Mouse (Mus musculus) left cerebral cortex, adult 8-10 months (tissue): ENCODE measurements around the gene Ptpdc1. TPM values are rescaled to one million over a fixed set of nuclear protein-coding genes. Genes with fewer than 3 reads are reported as not detected.

Experiments used
- DNase-seq, 2 experiments: peaks; one replicate each; pipeline ENCODE4 v3.0.0; 2022; ENCODE audit warnings: low spot score in 2 of 2
- total RNA-seq, 4 experiments: library from RNA; stranded (reverse); gene quantifications; 2 replicates each; pipeline ENCODE4 v1.2.4; 2022

Ptpdc1 gene
- total RNA-seq, 4 experiments from 2014 or later: 24.3 to 26.9 (median 25.6) TPM

- no peak for DNase-seq
Observed at GRCm38 (mm10) chr13:48655637-48656036, 30.2 kb upstream of the Ptpdc1 start.

DNA sequence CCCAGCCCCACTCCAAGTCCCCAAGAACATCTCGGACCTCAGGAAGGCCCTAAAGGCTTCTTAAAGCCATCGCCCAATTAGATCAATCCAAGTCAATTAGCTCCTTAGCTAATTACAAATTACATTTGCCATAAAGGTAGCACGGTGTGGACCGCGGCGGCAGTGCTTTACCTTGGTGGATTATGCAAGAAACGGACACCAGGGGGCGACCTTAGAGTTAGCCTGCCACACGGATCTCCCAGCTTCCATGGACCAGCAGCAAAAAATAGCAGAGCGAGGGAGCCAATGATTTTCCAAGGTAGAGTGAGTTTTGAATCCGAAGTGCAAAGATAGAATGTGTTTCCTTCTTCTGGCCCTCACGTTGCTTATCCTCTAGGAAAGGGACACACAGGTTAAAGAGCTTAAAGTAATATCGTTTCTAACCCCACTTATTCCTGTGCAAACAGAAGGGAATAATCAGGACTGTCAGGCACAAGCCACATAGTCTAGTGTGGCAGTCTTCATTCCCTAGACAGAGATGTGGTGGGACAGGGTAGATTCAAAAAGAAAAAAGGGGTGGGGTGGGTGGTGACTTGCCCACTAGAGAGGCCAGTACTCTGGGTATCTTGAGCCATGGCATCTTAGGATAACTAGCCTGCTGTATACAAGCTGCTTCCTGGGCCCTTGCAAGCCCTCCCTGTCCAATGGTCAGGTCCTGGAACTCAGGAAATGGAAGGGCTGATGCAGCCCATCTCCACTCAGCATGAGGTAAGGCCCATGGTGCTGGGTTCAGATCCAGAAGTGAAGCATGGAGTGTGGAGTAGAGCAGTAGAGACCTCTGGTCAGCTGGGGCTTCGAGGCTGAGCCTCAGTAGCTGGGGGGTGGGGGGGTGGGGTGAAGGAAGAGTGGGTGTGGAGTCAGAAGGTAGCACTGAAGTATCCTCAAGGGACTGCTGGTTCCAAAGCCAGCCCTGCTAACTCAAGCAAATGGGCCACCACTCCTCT, 28.6 kb upstream of the Ptpdc1 start:
- no peak for DNase-seq

- no peak for DNase-seq
Observed at GRCm38 (mm10) chr13:48651132-48652065, 25.9 kb upstream of the Ptpdc1 start.

GRCm38 (mm10) chr13:48650615-48651014, 25.2 kb upstream of the Ptpdc1 start:
- DNase-seq: no peak

GRCm38 (mm10) chr13:48646696-48647095, 21.2 kb upstream of the Ptpdc1 start:
- no peak for DNase-seq

DNA sequence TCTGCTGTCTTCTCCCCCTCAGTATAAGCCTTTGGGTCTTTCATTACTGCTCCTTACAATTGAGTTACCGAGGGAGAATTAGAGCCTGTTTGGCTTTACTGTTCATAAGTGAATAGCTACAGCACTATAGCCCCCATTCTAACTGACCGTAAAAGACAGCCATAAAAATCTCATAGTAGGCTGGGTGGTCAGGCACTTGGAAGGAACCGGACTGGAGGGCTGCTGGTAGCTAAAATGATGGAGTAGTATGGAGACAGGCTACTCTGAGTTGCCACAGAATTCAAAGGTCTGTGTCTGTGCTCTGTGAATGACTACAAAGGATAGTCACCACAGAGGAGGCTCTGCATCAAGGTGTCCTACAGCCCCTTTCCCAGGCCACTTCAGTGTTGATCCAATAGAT, 18.5 kb upstream of the Ptpdc1 start:
- DNase-seq: no peak

GRCm38 (mm10) chr13:48643072-48643471, 17.6 kb upstream of the Ptpdc1 start:
- no peak for DNase-seq

DNA sequence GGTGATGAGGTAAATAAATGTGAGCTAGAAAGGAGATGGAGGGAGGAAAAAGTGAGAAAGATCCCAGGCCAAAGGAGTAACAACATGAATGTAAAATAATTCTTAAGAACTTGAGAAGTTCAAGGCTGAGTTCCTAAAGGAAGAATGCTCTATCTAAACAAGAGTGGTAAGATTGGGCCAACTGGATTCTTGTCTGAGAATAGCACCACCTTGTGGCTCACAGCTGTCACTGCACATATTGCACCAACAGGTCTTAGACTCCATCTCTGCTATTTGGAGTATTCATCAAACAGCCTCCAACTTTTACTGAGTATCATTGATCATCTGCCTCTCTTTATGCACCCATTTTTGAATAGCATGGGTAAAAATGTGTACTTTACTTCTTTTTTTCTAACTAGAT, 14.1 kb upstream of the Ptpdc1 start:
- DNase-seq: no peak

GRCm38 (mm10) chr13:48637706-48638105, 12.2 kb upstream of the Ptpdc1 start:
- DNase-seq: no peak

DNA sequence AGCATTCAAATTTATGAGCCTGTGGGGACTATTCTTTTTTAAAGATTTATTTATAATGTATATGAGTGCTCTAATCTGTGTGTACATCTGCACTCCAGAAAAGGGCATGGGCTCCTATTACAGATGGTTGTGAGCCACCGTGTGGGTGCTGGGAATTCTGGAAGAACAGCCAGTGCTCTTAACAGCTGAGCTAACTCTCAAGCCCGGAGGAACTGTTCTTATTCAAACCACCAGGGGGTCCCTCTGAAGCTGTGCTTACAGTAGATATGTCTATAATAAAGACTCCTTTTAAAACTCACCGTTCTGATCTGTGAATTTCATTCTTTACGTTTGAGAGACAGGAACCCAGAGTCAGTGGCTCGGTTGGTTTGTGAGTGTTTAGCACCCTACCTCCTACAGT, 6.2 kb upstream of the Ptpdc1 start:
- DNase-seq: no peak

DNA sequence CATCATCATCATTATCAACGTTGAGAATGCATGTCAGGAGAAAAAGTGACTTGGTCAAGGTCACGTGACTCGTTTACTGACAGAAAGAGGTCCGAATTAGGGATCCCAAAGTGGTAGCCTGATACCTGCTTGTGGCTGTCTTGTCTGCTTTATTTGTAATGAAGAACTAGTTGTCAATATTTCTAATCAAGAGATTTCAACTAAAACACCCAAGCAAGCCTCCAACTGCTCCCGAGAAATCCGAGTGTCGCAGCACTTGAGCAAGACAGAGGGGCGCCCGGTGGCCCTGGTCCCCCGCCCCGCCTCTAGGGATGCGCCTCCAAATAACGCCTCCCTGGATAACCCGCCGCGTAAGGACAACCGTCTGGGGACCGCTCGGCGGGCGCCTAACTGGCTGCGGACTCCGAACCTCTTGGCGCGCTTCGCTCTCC, 481 bp downstream of the Ptpdc1 start:
- DNase-seq: no peak

DNA sequence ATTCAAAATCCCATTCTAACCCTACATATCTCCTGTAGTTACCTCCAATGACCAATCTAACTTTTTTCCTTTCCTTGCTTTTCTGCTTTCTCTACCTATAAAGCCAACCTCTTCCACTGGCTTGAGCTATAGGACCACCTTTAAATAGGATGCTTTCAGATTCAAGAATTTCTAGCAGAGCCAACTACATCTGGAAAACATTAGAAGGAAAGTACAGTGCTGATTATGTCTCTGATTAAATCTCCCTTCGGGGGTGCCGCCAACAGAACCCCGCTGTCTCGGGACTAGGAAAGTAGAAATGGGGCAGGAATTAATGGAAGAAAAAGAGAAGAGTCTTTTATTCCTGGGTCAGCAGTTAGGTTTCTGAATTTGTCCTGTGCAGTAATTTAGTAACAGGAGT, 6.6 kb downstream of the Ptpdc1 start:
- no peak for DNase-seq

GRCm38 (mm10) chr13:48617774-48618173, 7.7 kb downstream of the Ptpdc1 start:
- DNase-seq: no peak

DNA sequence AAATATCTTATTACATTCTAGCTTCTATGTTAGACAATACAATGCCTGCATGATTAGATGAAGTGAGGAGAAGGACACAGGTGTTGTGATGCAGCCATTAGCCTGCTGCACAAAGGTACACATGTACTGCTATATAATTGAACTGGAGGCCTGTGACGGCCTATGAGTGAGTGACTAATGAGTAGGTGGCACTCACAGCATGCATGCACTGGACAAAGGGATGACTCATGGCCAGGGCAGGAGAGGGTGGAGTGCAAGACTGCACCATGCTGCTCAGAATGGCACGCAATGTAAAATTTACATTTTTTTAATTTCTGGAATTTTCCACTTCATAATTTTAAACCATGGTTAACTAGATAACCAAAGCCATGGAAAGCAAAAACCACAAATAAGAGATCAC, 10.9 kb downstream of the Ptpdc1 start:
- DNase-seq: no peak

GRCm38 (mm10) chr13:48609106-48609505, 16.4 kb downstream of the Ptpdc1 start:
- no peak for DNase-seq

- DNase-seq: no peak
Observed at GRCm38 (mm10) chr13:48604591-48604990, 20.9 kb downstream of the Ptpdc1 start.

DNA sequence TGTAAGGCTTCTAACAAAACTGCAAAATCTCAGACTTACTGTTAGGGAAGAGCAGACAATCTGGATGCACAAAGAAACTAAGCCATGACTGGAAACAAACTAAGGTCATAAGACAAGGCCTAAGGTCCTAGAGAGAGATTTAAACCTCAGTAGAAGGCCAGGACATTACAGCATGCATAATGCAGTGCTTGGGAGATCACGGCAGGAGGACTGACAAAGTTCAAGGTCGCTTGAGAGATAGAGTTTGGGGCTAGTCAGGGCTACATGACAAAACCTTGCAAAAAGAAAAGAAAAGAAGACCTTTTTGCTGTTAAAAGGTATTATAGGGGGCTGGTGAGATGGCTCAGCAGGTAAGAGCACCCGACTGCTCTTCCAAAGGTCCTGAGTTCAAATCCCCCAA, 22.2 kb downstream of the Ptpdc1 start:
- DNase-seq: no peak

DNA sequence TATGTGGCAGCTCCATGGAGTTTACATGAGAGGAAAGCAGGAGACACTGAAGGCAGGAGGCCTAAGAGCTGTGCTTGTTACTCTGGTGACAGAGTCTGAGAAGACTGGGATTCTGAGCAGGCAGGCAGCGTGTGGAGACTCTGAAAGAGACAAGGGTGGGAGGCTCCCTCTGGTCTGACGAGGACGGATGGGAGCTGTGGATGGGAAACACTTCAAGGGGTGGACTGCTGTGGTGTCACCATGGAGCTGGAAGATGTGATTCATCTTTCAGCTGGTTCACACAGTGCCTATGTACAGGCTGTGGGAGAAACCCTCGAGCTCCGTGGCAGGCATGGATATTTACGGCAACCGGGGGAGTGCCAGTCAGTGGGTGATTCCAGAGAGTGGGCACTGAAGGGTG, 30.9 kb downstream of the Ptpdc1 start:
- peak in 1 of 2 experiments; percentile 66 for DNase-seq

GRCm38 (mm10) chr13:48594031-48594430, 31.4 kb downstream of the Ptpdc1 start:
- DNase-seq: peak in 1 of 2 experiments; percentile 59

DNA sequence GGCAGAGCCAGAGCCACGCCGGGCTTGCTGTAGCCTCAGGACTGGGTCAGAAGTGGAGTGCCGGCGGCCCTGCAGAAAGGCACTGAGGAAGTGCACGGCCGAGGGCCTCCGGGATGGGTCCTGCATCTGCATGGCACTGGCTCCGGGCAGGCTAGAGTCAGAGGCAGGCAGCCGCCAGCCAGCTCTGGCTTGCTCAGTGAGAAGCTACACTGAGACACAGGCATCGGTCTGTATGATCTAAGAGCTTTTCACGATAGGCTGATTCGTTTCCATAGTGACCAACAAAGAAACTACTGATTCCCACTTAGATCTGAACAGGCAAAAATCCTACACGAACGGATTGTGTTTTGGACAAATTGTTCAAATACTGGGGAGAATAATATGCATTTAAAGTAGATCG, 32.3 kb downstream of the Ptpdc1 start:
- peak in 1 of 2 experiments; percentile 70 for DNase-seq

DNA sequence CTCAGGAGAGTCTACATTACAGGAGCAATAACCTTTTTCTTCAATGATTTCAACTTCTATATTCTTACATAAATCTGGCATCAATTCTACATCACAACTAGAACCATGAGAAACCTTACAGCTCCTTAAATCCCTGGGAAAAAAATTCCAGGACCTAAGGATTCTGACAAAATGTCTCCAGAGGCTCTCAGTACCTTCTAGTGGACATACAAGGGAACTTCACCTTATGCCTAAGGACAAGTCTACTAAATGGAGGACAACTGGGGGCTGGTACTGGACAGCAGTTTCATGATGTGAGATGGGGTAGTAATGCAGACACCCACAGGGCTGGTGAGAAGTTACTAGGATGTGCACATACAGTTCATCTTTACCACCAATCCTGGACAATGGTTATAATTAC, 34.7 kb downstream of the Ptpdc1 start:
- DNase-seq: no peak

DNA sequence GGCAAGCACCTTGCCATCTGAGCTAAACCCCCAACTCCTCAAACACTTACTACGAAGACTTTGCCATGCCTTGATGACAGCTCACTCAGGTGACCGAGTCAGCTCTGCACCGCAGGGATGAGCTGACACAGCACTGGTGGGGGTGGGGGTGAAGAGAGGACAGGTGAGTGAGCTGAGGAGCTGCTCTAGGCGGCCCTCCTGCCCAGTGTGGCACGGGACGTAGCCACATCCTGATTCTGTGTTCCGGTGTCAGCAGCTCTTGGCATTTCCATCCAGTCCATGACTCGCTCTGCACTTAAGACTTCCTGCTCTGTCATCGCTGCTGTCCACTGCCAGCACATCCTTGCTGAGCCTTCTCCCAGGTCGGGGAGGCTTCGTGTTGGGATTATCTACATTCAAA, 38.1 kb downstream of the Ptpdc1 start:
- DNase-seq: no peak
